In the genomic region with DNA sequence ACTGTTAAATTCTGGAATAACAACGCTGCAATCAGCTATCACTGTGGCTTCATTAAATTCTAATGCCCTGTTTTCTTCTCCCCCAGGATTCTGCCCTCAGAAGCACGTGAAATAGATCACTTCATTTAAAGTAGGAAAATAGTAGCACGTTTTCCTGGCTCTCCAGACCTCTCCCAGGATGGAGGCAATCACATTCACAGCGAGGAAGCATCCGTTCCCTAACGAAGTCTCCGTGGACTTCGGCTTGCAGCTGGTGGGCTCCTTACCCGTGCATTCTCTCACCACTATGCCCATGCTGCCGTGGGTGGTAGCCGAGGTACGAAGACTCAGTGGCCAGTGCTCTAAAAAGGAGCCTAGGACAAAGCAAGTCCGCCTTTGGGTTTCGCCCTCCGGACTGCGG, we compare ENCODE assay signal across 22 mouse cellular contexts. TPM values are rescaled to one million over a fixed set of nuclear protein-coding genes. Genes with fewer than 3 reads are reported as not detected.
A peak's percentile ranks its signal among the peaks of the same experiment; 100 is the strongest.
DNase-seq lines count a peak whose midpoint lies in the region; ATAC-seq lines count a peak whose summit lies in the region.
"Had no signal": no experiment of that assay in that cellular context is flagged by ENCODE, and none has a peak within 500 bp of the region (broad histone marks: within the 10 kb centered on the region; RNA-seq: fewer than 3 reads in every experiment).

No protein-coding gene starts in this region.

- no peaks in the 10 kb centered on the region; the same call in 1 of the 2 replicates for H3K4me1 ChIP-seq in hindbrain, embryonic 14.5 days (replicated peaks; ENCODE audit: control insufficient read depth, insufficient read depth, low read length)
- H3K4me1 ChIP-seq in hindbrain, embryonic 11.5 days (replicated peaks; ENCODE audit: control insufficient read depth, insufficient read depth, low read length): no peaks in the 10 kb centered on the region
- H3K4me1 ChIP-seq in neural tube, embryonic 13.5 days (replicated peaks): 0 out of 2 replicates have a peak, but pooled peaks cover 7% of the 10 kb centered on the region
- no peaks in the 10 kb centered on the region for H3K4me1 ChIP-seq in midbrain, embryonic 15.5 days
- H3K4me1 ChIP-seq in neural tube, embryonic 15.5 days: 0 out of 2 replicates have a peak, but pooled peaks cover 3% of the 10 kb centered on the region
- H3K4me1 ChIP-seq: forebrain, embryonic 13.5 days; hindbrain, embryonic 15.5 days had no signal

- 70% methylated on average over 16 of the region's 16 CpGs for WGBS in hindbrain, embryonic 14.5 days
- 83% methylated on average over 16 of the region's 16 CpGs for WGBS in hindbrain, embryonic 11.5 days
- WGBS in neural tube, embryonic 13.5 days: 70% methylated on average over 16 of the region's 16 CpGs
- 65% methylated on average over 16 of the region's 16 CpGs for WGBS in midbrain, embryonic 15.5 days
- WGBS in neural tube, embryonic 15.5 days: 61% methylated on average over 16 of the region's 16 CpGs

- no peak for DNase-seq in hindbrain, embryonic 14.5 days (ENCODE audit: low spot score)
- no peak for DNase-seq in hindbrain, embryonic 11.5 days (ENCODE audit: low spot score)
- DNase-seq in neural tube, embryonic 10.5 days (ENCODE audit: extremely low spot score, low spot score): no peak
- DNase-seq in urinary bladder, postnatal 36 days (ENCODE audit: low spot score in 2 of 2): no peak
- DNase-seq: adrenal gland, adult 8-10 months; adrenal gland, postnatal 36 days; cerebellum, adult 11 months; cerebellum, adult 9-10 months; cerebellum, postnatal 25 days; forebrain, postnatal 0 days; gastrocnemius, postnatal 25 days had no signal

- H3K36me3 ChIP-seq in hindbrain, embryonic 14.5 days (replicated peaks; ENCODE audit: control insufficient read depth, insufficient read depth): no peaks in the 10 kb centered on the region
- no peaks in the 10 kb centered on the region for H3K36me3 ChIP-seq in hindbrain, embryonic 11.5 days (ENCODE audit: control insufficient read depth, insufficient read depth, low read length)
- H3K36me3 ChIP-seq in neural tube, embryonic 13.5 days: no peaks in the 10 kb centered on the region
- no peaks in the 10 kb centered on the region for H3K36me3 ChIP-seq in midbrain, embryonic 15.5 days (replicated peaks)
- no peaks in the 10 kb centered on the region for H3K36me3 ChIP-seq in neural tube, embryonic 15.5 days
- H3K36me3 ChIP-seq: embryonic facial prominence, embryonic 13.5 days; G1E; heart, embryonic 12.5 days; hindbrain, embryonic 15.5 days had no signal

- 0 out of 2 replicates have a peak, but pooled peaks have one; percentile 40 for ATAC-seq in hindbrain, embryonic 14.5 days (ENCODE audit: low FRiP score)
- no peak for ATAC-seq in hindbrain, embryonic 11.5 days (ENCODE audit: low FRiP score)
- peak; percentile 27 for ATAC-seq in neural tube, embryonic 13.5 days (ENCODE audit: low read depth)
- 0 out of 2 replicates have a peak, but pooled peaks have one; percentile 37 for ATAC-seq in midbrain, embryonic 15.5 days (replicated peaks)
- ATAC-seq in neural tube, embryonic 15.5 days (ENCODE audit: low FRiP score): peak; percentile 22
- no peak for ATAC-seq in cerebellum, adult (ENCODE audit: insufficient number of reproducible peaks, low FRiP score, low TSS enrichment)
- ATAC-seq: forebrain, embryonic 13.5 days; forebrain, postnatal 0 days; inflammation-experienced regulatory T-cells, adult 6 months had no signal

- H3K27ac ChIP-seq in hindbrain, embryonic 14.5 days: no peak overlapping the region
- no peak overlapping the region for H3K27ac ChIP-seq in hindbrain, embryonic 11.5 days (ENCODE audit: low read depth, low read length)
- H3K27ac ChIP-seq in neural tube, embryonic 13.5 days (replicated peaks): peak overlapping the region; percentile 59
- no peak overlapping the region for H3K27ac ChIP-seq in midbrain, embryonic 15.5 days
- H3K27ac ChIP-seq in neural tube, embryonic 15.5 days (replicated peaks): no peak overlapping the region; the same call in 1 of the 2 replicates
- H3K27ac ChIP-seq: embryonic facial prominence, embryonic 13.5 days; forebrain, embryonic 13.5 days; hindbrain, embryonic 15.5 days had no signal

- H3K4me3 ChIP-seq in hindbrain, embryonic 14.5 days (replicated peaks; ENCODE audit: low read length): no peak overlapping the region
- H3K4me3 ChIP-seq in hindbrain, embryonic 11.5 days (ENCODE audit: low read depth, low read length): no peak overlapping the region
- no peak overlapping the region for H3K4me3 ChIP-seq in neural tube, embryonic 13.5 days
- no peak overlapping the region for H3K4me3 ChIP-seq in midbrain, embryonic 15.5 days
- no peak overlapping the region for H3K4me3 ChIP-seq in neural tube, embryonic 15.5 days (replicated peaks)
- H3K4me3 ChIP-seq: embryonic facial prominence, embryonic 13.5 days; forebrain, embryonic 13.5 days; heart, embryonic 12.5 days; hindbrain, embryonic 15.5 days had no signal

- H3K9me3 ChIP-seq in hindbrain, embryonic 14.5 days (ENCODE audit: control insufficient read depth, low read length): no peaks in the 10 kb centered on the region
- no peaks in the 10 kb centered on the region for H3K9me3 ChIP-seq in hindbrain, embryonic 11.5 days (ENCODE audit: control insufficient read depth, low read length)
- no peaks in the 10 kb centered on the region for H3K9me3 ChIP-seq in neural tube, embryonic 13.5 days
- no peaks in the 10 kb centered on the region for H3K9me3 ChIP-seq in midbrain, embryonic 15.5 days
- H3K9me3 ChIP-seq in neural tube, embryonic 15.5 days (replicated peaks): no peaks in the 10 kb centered on the region
- H3K9me3 ChIP-seq: embryonic facial prominence, embryonic 13.5 days; forebrain, embryonic 13.5 days; G1E; heart, embryonic 12.5 days; hindbrain, embryonic 15.5 days had no signal

- no peaks in the 10 kb centered on the region for H3K27me3 ChIP-seq in hindbrain, embryonic 14.5 days (ENCODE audit: control insufficient read depth, insufficient read depth, low read length)
- H3K27me3 ChIP-seq in hindbrain, embryonic 11.5 days (ENCODE audit: control insufficient read depth, insufficient read depth, low read length): no peaks in the 10 kb centered on the region
- no peaks in the 10 kb centered on the region for H3K27me3 ChIP-seq in neural tube, embryonic 13.5 days
- no peaks in the 10 kb centered on the region for H3K27me3 ChIP-seq in midbrain, embryonic 15.5 days (replicated peaks)
- H3K27me3 ChIP-seq in neural tube, embryonic 15.5 days (replicated peaks): no peaks in the 10 kb centered on the region
- H3K27me3 ChIP-seq: CH12.LX; embryonic facial prominence, embryonic 13.5 days; forebrain, embryonic 13.5 days; heart, embryonic 12.5 days; hindbrain, embryonic 15.5 days had no signal

- no peak overlapping the region for H3K4me2 ChIP-seq in hindbrain, embryonic 14.5 days (replicated peaks)
- H3K4me2 ChIP-seq in hindbrain, embryonic 11.5 days (replicated peaks; ENCODE audit: low read depth, low read length): no peak overlapping the region
- H3K4me2 ChIP-seq in neural tube, embryonic 13.5 days: no peak overlapping the region
- H3K4me2 ChIP-seq in midbrain, embryonic 15.5 days: no peak overlapping the region
- peak overlapping the region; percentile 5; the same call in 1 of the 2 replicates for H3K4me2 ChIP-seq in neural tube, embryonic 15.5 days
- H3K4me2 ChIP-seq: embryonic facial prominence, embryonic 13.5 days; forebrain, embryonic 13.5 days; heart, embryonic 12.5 days; hindbrain, embryonic 15.5 days had no signal

- H3K9ac ChIP-seq in hindbrain, embryonic 14.5 days: no peak overlapping the region
- no peak overlapping the region for H3K9ac ChIP-seq in hindbrain, embryonic 11.5 days (ENCODE audit: low read depth, low read length)
- H3K9ac ChIP-seq in neural tube, embryonic 13.5 days: no peak overlapping the region
- no peak overlapping the region for H3K9ac ChIP-seq in midbrain, embryonic 15.5 days
- H3K9ac ChIP-seq in neural tube, embryonic 15.5 days (replicated peaks): no peak overlapping the region
- H3K9ac ChIP-seq: embryonic facial prominence, embryonic 13.5 days; forebrain, embryonic 13.5 days; forebrain, postnatal 0 days; heart, embryonic 12.5 days; hindbrain, embryonic 15.5 days had no signal

RNA-seq across cellular contexts. Expression of gene Tbc1d1, which starts 17.2 kb away (rescaled TPM):
- 15.4 and 15.5 TPM in 2 replicates for polyA plus RNA-seq in hindbrain, embryonic 14.5 days (2014; fragmentation: Nextera tagmentation; extraction: Ambion mirVana)
- polyA plus RNA-seq in hindbrain, embryonic 11.5 days (2014; fragmentation: Nextera tagmentation; extraction: Ambion mirVana): 20.2 and 23.3 TPM in 2 replicates
- polyA plus RNA-seq in neural tube, embryonic 13.5 days (2015; fragmentation: Nextera tagmentation; extraction: Ambion mirVana): 14.9 and 16.7 TPM in 2 replicates
- polyA plus RNA-seq in midbrain, embryonic 15.5 days (2015; fragmentation: Nextera tagmentation; extraction: Ambion mirVana): 9.5 and 10.5 TPM in 2 replicates
- 13.5 and 17.0 TPM in 2 replicates for polyA plus RNA-seq in neural tube, embryonic 15.5 days (2015; fragmentation: Nextera tagmentation; extraction: Ambion mirVana)

Comparison
In these comparisons a context has a peak if more than half of its experiments do, and no peak if none do; other contexts are left out.
1. ATAC-seq: peak in hindbrain, embryonic 14.5 days (single experiment), neural tube, embryonic 13.5 days (single experiment), midbrain, embryonic 15.5 days (single experiment) and neural tube, embryonic 15.5 days (single experiment); none in hindbrain, embryonic 11.5 days (single experiment) and cerebellum, adult (single experiment).